Mouse (Mus musculus) thymus, adult 2 months (tissue): ENCODE data around the gene Chmp4b. TPM values are rescaled to one million over a fixed set of nuclear protein-coding genes. Genes with fewer than 3 reads are reported as not detected.

Experiments used
- DNase-seq: peaks from one replicate; pipeline ENCODE4 v3.0.0; 2021
- H3K27ac ChIP-seq: fragments of 200-500 bp; 2 replicates; pipeline ENCODE4 v1.5.1; 2012; ENCODE audit warnings: low read length, control low read depth; ENCODE audit not compliant: control insufficient read depth, insufficient read depth
- H3K27me3 ChIP-seq: fragments of 200-500 bp; 2 replicates; pipeline ENCODE4 v1.6.1; 2012; ENCODE audit warnings: mild to moderate bottlenecking, low read length, moderate library complexity, mixed read lengths; ENCODE audit not compliant: control insufficient read depth, insufficient read depth
- H3K36me3 ChIP-seq: fragments of 200-500 bp; 2 replicates; pipeline ENCODE4 v1.6.1; 2012; ENCODE audit warnings: mild to moderate bottlenecking, low read length, moderate library complexity; ENCODE audit not compliant: control insufficient read depth, insufficient read depth
- H3K4me1 ChIP-seq: fragments of 200-500 bp; replicated peaks from 2 replicates; pipeline ENCODE4 v1.6.1; 2012; ENCODE audit warnings: low read length; ENCODE audit not compliant: control insufficient read depth, insufficient read depth
- H3K4me3 ChIP-seq: fragments of 200-500 bp; 2 replicates; pipeline ENCODE4 v1.5.1; 2012; ENCODE audit warnings: mild to moderate bottlenecking, low read length, control low read depth, moderate library complexity; ENCODE audit not compliant: control insufficient read depth, insufficient read depth
- CTCF ChIP-seq: fragments of 200-500 bp; IDR thresholded peaks from 2 replicates; pipeline ENCODE4 v1.5.1; 2012; ENCODE audit warnings: mild to moderate bottlenecking, control low read depth, low read length, moderate library complexity, borderline replicate concordance; ENCODE audit not compliant: control insufficient read depth, poor library complexity, insufficient read depth; ENCODE audit errors: extremely low read depth
- POLR2A ChIP-seq: fragments of 200-500 bp; IDR thresholded peaks from 2 replicates; pipeline ENCODE4 v1.6.1; 2012; ENCODE audit warnings: mild to moderate bottlenecking, low read length, control low read depth, moderate library complexity; ENCODE audit not compliant: control insufficient read depth, poor library complexity, insufficient read depth; ENCODE audit errors: extremely low read depth
- WGBS: fragments of 180-500 bp; shearing (Covaris S2); methylation state at CpG from one replicate; pipeline ENCODE4 v1.1.7; 2018; 5-methylcytosine and 5-hydroxymethylcytosine counted together
- polyA plus RNA-seq: library from polyadenylated mRNA; depleted of rRNA; stranded (reverse); fragments of >200 nt; gene quantifications from 2 replicates; pipeline ENCODE4 v1.2.3, GENCODE M21; 2012

Chmp4b gene
- polyA plus RNA-seq, 1 experiment = 83.8 TPM

- 95% methylated on average over 3 of the region's 3 CpGs for WGBS
- TF ChIP-seq CTCF = no peak
- TF ChIP-seq POLR2A = no peak
- no peak for DNase-seq
- 0 out of 2 replicates have a peak, but pooled peaks cover 2% of the 10 kb centered on the region for H3K4me1 ChIP-seq
- no peak overlapping the region for H3K4me3 ChIP-seq
- H3K27ac ChIP-seq = no peak overlapping the region
- H3K27me3 ChIP-seq = no peaks in the 10 kb centered on the region
- no peaks in the 10 kb centered on the region for H3K36me3 ChIP-seq
These were observed 1.1 kb upstream of the Chmp4b start for GRCm38 (mm10) chr2:154650404-154650803.

DNA sequence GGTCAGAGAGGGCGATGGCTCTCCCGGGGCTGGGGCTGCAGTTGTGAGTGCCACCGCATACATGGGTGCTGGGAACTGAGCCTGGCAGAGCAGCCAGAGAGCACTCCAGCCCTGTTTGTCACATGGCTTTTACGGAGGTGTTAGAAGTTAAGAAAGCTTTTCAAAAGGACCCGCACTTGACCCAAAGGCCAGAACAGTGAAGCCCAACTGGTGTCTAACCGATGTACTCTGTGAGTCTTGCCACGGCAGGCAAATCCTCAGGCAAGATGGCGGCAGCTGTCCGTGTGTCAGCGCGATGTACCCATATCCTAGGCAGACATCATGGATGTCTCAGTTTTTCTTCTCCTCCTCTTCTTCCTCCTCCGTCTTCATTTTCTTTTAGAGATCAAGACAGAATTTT is 3.5 kb downstream of the Chmp4b start:
- Histone ChIP-seq H3K36me3 (no peaks in the 10 kb centered on the region), H3K4me1 (peaks cover 13% of the 10 kb centered on the region), H3K27me3 (no peaks in the 10 kb centered on the region), H3K27ac (no peak overlapping the region), H3K4me3 (no peak overlapping the region)
- 97% methylated on average over 12 of the region's 12 CpGs for WGBS
- TF ChIP-seq POLR2A = no peak
- DNase-seq = no peak

GRCm38 (mm10) chr2:154655878-154656414 is 4.4 kb downstream of the Chmp4b start:
- Histone ChIP-seq H3K4me1 (peaks cover 19% of the 10 kb centered on the region), H3K36me3 (no peaks in the 10 kb centered on the region), H3K27me3 (no peaks in the 10 kb centered on the region), H3K4me3 (no peak overlapping the region), H3K27ac (no peak overlapping the region)
- DNase-seq = no peak
- TF ChIP-seq CTCF = no peak
- TF ChIP-seq POLR2A = no peak
- 39% methylated on average over 2 of the region's 2 CpGs for WGBS

- 0 out of 2 replicates have a peak, but pooled peaks have one; percentile 18 for TF ChIP-seq CTCF
- peak; percentile 75 for TF ChIP-seq POLR2A
- Histone ChIP-seq H3K4me3 (peak overlapping the region; percentile 99), H3K27ac (peak overlapping the region; percentile 82), H3K27me3 (no peaks in the 10 kb centered on the region), H3K4me1 (peaks cover 17% of the 10 kb centered on the region), H3K36me3 (no peaks in the 10 kb centered on the region)
- under 1% methylated on average over 67 of the region's 67 CpGs for WGBS
- DNase-seq = peak; percentile 98
These were observed 5.4 kb downstream of the Chmp4b start for GRCm38 (mm10) chr2:154656710-154657485.

DNA sequence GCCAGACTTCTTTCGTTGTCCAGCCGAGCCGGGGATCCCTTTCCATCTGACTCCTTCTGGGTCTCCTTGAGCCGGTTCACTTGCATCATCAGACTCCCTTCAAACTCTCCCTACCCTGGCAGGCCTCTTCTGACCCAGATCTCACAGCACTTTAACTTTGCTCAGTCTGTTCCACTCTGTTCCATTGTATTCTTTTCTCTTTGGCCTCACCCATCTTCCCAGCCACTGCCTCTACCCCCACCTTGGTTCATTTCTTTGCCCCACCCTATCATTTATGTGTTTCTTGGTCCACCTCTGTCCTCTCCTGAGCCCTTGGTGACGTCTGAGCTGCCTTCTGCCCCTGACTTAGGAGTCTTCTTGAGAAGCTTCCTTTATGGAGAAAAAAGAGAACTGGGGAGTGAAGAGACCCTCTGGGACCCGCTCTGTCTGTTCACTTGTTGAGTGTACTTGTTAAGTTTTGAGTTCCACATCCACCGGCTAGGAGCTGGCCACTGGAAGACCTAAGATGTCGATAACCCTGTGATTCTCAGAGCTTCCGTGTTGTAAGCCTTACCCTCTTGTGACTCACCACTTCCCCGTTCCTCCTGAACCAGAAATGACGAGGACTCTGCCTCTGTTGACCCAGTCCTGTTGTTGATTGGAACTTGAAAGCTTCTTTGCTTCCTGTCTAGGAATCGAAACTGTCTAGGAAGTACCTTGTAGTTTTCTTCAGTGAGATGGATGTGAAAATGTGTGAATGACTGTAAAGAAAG is 6.2 kb downstream of the Chmp4b start:
- H3K27ac ChIP-seq = peak overlapping the region; percentile 82
- H3K36me3 ChIP-seq = no peaks in the 10 kb centered on the region
- peak overlapping the region; percentile 99 for H3K4me3 ChIP-seq
- peaks cover 17% of the 10 kb centered on the region for H3K4me1 ChIP-seq
- WGBS = under 1% methylated on average over 12 of the region's 12 CpGs
- peak; percentile 40 for DNase-seq
- H3K27me3 ChIP-seq = no peaks in the 10 kb centered on the region
- no peak for TF ChIP-seq CTCF
- no peak for TF ChIP-seq POLR2A

DNA sequence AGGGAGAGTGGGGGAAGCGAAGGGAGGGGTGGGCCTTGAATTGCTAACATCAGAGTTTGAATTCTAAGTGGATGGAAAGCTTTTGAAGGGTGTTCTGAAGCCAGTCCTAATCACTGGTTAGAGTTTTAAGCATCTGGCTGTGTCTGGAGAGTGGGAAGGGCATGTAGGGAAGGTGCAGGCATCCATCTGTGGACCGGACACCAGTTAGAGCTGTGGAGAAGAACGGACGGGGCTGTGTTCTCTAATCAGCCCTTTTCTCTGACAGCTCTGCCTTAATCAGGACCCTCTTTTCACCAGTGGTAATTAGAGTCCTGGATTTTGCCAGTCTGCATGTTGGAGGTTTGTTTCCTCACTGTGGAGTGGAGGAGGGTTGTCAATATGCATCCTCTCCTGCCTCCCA is 7.6 kb downstream of the Chmp4b start:
- TF ChIP-seq CTCF = no peak
- no peak for TF ChIP-seq POLR2A
- H3K36me3 ChIP-seq = no peaks in the 10 kb centered on the region
- H3K4me3 ChIP-seq = peak overlapping the region; percentile 7; the same call in 1 of the 2 replicates
- peak overlapping the region; percentile 57 for H3K27ac ChIP-seq
- peaks cover 17% of the 10 kb centered on the region for H3K4me1 ChIP-seq
- no peak for DNase-seq
- H3K27me3 ChIP-seq = no peaks in the 10 kb centered on the region
- 67% methylated on average over 4 of the region's 4 CpGs for WGBS
